Mouse (Mus musculus): ENCODE measurements around the gene Mtif3.

Gene Mtif3

DNA sequence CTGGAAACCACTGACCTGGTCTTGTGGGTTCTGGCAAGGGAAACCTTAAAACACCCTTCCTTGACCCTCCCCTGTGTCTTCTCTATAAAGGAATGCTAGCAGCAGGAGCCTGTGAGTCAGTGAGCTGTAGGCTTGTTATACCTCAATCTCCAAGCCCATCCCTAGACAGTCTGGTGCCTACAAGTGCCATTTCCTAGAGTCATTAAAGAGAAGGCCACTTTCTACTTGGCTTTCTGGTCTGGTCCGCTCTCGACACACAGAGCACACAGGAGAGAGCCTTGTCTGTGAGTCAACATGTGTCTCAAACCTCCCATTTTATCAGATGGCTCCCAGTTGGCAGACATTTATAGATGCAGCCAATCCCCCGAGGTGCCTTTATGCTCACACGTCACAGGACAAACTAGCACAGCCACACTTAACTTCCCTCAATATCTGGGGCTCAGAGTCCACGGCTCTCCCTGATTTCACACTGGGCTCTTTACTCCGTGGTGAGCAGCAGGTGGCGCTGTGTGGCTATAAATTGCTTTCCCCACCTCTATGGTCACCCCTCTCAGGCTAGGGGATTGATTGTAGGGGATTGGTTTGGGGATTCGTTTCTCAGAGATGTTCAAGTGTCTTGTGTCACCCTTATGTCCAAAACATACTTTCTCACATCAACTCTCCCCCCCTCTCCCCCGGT is 49.4 kb downstream of the Mtif3 start:
- peak; percentile 45 to 55 for DNase-seq

DNA sequence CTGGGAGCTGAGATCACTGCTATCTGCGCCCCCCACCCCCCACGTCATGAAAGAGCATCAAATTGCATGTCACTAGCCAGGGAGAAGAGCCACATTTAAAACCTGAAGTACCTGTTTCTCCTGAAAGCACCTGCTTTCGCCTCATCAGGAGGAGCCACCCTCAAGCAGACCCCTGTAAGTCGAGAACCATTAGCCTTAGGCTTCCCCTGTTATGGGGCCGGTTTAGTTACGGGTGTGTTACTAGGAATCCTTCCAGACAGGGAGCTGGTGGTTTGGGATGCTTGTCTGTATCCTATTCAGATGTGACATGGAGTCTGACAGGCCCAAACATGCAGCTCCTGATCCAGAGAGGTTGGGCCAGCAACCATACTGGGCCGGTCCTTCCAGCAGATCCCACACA is 50.2 kb downstream of the Mtif3 start:
- DNase-seq: no peak

DNA sequence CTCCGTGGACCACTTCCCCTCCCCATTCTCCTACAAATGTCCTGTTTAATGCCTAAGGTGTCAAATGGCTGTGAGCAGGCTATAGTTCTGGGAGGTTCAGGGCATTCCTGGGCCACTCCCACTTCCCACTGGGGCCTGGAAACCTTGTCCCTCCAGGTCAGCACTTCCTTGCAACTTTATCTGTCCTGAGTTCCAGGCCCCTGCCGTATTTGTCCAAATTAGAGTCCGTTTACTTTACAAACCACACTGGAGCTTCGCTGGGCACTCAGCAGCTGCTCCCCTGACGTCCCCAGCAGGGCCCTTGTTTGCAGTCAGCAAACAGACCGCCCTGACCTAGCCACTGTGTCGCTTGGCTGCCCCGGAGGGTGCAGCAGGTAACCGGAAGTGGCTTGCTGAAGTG is 51.4 kb downstream of the Mtif3 start:
- no peak for DNase-seq

DNA sequence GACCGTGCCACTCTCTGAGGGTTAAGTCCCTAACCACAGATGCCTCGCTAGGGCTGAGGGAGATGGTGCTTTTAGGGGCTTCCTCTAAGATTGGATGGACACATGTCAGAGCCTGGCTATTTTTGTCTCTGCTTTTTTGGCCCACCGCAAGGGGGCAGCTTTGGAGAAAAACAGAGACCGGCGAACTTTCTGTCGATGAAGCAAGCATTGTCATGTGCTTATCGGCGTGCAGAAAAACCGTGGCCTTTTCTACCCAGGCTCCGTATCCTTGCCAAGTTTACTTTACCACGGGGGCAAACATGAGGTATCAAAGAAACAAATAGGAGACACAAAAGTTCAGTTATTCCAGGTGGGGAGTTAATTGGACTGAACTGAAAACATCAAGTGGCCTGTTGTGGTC is 55.0 kb downstream of the Mtif3 start:
- no peak for DNase-seq

DNA sequence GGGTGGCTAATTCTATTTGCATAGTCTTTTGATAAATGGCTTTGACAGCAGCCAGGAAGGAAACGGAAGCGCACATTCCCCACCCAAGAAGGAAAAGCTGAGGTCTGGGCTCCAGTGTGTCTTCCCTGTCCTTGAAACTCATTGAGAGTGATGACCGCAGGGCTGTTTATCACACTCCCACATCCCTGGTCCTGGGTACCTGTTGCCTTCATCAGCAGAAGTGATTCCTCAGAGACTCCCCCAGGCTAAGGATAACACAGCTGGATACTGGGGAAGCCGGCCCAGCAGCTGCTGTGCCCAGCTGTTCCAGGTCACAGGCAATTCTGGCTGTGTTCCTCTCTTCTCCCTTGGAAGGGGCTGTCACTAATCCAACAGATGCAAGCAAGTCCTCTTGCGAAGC is 56.1 kb downstream of the Mtif3 start:
- no peak for DNase-seq

DNA sequence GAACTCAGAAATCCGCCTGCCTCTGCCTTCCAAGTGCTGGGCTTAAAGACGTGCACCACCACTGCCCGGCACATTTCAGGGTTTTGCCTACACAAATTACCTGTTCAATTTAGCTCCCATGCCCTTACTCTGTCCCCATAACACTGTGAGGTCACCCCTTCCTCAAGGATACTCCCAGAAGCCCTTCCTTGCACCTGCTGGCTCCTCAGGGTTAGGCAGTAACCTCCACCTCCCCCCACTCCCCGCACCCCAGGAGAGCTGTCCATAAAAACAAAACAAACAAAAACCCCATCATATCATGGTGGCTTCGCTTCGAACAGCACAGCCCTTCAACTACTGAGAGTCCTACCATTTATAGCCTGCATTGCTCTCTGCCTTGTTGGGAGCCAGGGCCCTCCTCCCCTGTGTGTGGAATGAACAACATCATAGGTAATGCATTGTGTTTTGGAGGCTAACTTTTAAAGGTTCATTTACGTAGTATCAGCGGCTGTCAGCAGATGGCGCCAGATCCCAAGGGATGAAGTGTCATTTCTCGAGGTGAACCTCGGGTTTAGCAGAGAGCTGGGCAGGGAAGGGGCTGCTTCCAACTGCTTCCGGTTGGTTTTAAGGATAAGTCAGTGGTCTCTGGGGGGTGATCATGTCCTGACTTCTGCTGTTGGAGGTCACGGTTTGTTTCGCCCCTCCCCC is 58.0 kb downstream of the Mtif3 start:
- DNase-seq: peak; percentile 76 to 78

DNA sequence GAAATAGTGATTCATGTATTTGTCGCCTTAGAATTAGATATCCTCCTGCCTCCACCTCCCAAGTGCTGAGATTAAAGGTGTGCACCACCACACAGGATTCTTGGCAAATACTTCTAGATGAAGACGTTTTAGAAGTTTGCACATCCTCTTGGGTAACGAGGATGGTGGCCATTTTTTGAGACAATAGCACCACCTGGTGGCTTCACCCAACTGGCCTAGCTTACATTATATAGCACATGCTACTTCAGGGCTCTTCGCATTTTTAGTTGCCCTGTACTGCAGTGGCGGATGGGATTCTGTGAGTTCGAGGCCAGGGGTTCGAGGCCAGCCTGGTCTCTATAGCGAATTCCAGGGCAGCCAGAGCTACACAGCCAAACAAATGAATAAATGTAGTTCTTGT is 59.2 kb downstream of the Mtif3 start:
- peak; percentile 74 to 82 for DNase-seq

Measured in cerebellum, postnatal 36 days (tissue).